11 mouse cellular contexts compared by ENCODE assay signal in the genomic region with DNA sequence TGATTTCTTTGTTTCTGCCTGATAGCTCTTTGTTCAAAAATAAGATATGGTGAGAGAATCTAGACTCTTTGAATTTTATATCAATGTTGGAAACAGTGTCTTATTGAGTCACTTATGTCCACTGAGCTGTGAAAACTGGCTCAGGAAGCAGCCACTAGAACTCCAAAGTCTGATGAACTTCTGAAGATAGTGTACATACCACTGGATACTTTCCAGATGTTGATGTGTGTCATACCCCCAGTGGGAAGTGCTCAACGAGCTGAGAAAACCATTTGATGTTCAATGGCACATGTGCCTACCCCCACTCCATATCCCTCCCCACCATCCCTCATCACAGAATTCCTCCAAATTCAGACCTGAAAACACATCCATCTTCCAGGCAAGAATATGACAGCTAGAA.
DNase-seq lines count a peak whose midpoint lies in the region; ATAC-seq and TF ChIP-seq lines count a peak whose summit lies in the region.
"Had no signal": no experiment of that assay in that cellular context is flagged by ENCODE, and none has a peak within 500 bp of the region (broad histone marks: within the 10 kb centered on the region; RNA-seq: fewer than 3 reads in every experiment).

No protein-coding gene starts in this region.

- H3K27me3 ChIP-seq in heart, embryonic 11.5 days (ENCODE audit: control insufficient read depth, insufficient read depth, low read length) = no peaks in the 10 kb centered on the region
- no peaks in the 10 kb centered on the region for H3K27me3 ChIP-seq in lung, embryonic 14.5 days (ENCODE audit: insufficient read depth, low read length)
- no peaks in the 10 kb centered on the region for H3K27me3 ChIP-seq in embryonic facial prominence, embryonic 15.5 days
- H3K27me3 ChIP-seq: liver, embryonic 12.5 days had no signal

- peak overlapping the region; percentile 64 for H3K27ac ChIP-seq in heart, embryonic 11.5 days (ENCODE audit: low read depth, low read length)
- H3K27ac ChIP-seq in lung, embryonic 14.5 days (ENCODE audit: low read depth) = peak overlapping the region; percentile 10; the same call in 1 of the 2 replicates
- H3K27ac ChIP-seq in embryonic facial prominence, embryonic 15.5 days (replicated peaks) = peak overlapping the region; percentile 40; the same call in 1 of the 2 replicates
- H3K27ac ChIP-seq in macrophage = peak overlapping the region; percentile 95

- no peak overlapping the region for H3K9ac ChIP-seq in heart, embryonic 11.5 days (ENCODE audit: low read depth, low read length)
- no peak overlapping the region for H3K9ac ChIP-seq in lung, embryonic 14.5 days
- H3K9ac ChIP-seq in embryonic facial prominence, embryonic 15.5 days = no peak overlapping the region
- H3K9ac ChIP-seq: liver, embryonic 12.5 days had no signal

- TF ChIP-seq CTCF in lung, embryonic 14.5 days (IDR thresholded peaks at IDR 0.05; ENCODE audit: low read depth) = no peak

- no peak overlapping the region for H3K4me2 ChIP-seq in heart, embryonic 11.5 days
- H3K4me2 ChIP-seq in lung, embryonic 14.5 days = no peak overlapping the region
- no peak overlapping the region for H3K4me2 ChIP-seq in embryonic facial prominence, embryonic 15.5 days (replicated peaks)
- H3K4me2 ChIP-seq: liver, embryonic 12.5 days had no signal

- peak; percentile 26; the same call in 1 of the 2 replicates for ATAC-seq in heart, embryonic 11.5 days (replicated peaks; ENCODE audit: insufficient number of reproducible peaks, low FRiP score, low TSS enrichment)
- no peak; the same call in 1 of the 2 replicates for ATAC-seq in lung, embryonic 14.5 days (ENCODE audit: insufficient read depth)
- no peak for ATAC-seq in embryonic facial prominence, embryonic 15.5 days (ENCODE audit: insufficient number of reproducible peaks, low FRiP score, low TSS enrichment, low read depth)
- ATAC-seq: liver, embryonic 12.5 days had no signal

- H3K4me1 ChIP-seq in heart, embryonic 11.5 days (ENCODE audit: control insufficient read depth, insufficient read depth, low read length) = peaks cover 8% of the 10 kb centered on the region
- 0 out of 2 replicates have a peak, but pooled peaks cover 3% of the 10 kb centered on the region for H3K4me1 ChIP-seq in lung, embryonic 14.5 days (ENCODE audit: insufficient read depth)
- peaks cover 12% of the 10 kb centered on the region; the same call in 1 of the 2 replicates for H3K4me1 ChIP-seq in embryonic facial prominence, embryonic 15.5 days
- H3K4me1 ChIP-seq: liver, embryonic 12.5 days had no signal

- DNase-seq in heart, postnatal 25 days (ENCODE audit: low spot score) = no peak
- DNase-seq in lung, embryonic 14.5 days = peak; percentile 57
- DNase-seq in lung, postnatal 14 days = no peak
- no peak for DNase-seq in thymus, adult 18-20 months
- DNase-seq in embryo, embryonic 10.5 days (ENCODE audit: low spot score) = no peak
- DNase-seq: adrenal gland, postnatal 10 days; cerebellum, adult 11-12 months had no signal

- 23% methylated on average over 1 of the region's 1 CpGs for WGBS in heart, embryonic 11.5 days (ENCODE audit: insufficient replicate concordance)
- WGBS in lung, embryonic 14.5 days = 19% methylated on average over 1 of the region's 1 CpGs
- WGBS in embryonic facial prominence, embryonic 15.5 days = 32% methylated on average over 1 of the region's 1 CpGs
- WGBS in macrophage (ENCODE audit: missing documents) = 55% methylated on average over 1 of the region's 1 CpGs

- H3K79me2 ChIP-seq in macrophage (ENCODE audit: inconsistent target) = peaks cover 59% of the 10 kb centered on the region; the same call in 1 of the 2 replicates

- no peaks in the 10 kb centered on the region for H3K9me3 ChIP-seq in heart, embryonic 11.5 days (replicated peaks; ENCODE audit: control insufficient read depth, low read length)
- no peaks in the 10 kb centered on the region for H3K9me3 ChIP-seq in lung, embryonic 14.5 days (ENCODE audit: low read depth, low read length)
- H3K9me3 ChIP-seq in embryonic facial prominence, embryonic 15.5 days (replicated peaks) = no peaks in the 10 kb centered on the region
- H3K9me3 ChIP-seq: liver, embryonic 12.5 days had no signal

- intact Hi-C loops in heart, postnatal 25 days (cut with DNase I) = loop anchor here (5.0 kb wide), 1 partner anchor 36 kb away; no protein-coding TSS in a partner anchor

- H3K36me3 ChIP-seq in heart, embryonic 11.5 days (ENCODE audit: control insufficient read depth, insufficient read depth, low read length) = peaks cover 5% of the 10 kb centered on the region
- H3K36me3 ChIP-seq in lung, embryonic 14.5 days (ENCODE audit: insufficient read depth) = peaks cover 14% of the 10 kb centered on the region; the same call in 1 of the 2 replicates
- H3K36me3 ChIP-seq in embryonic facial prominence, embryonic 15.5 days = no peaks in the 10 kb centered on the region
- H3K36me3 ChIP-seq in macrophage (ENCODE audit: inconsistent target) = peaks cover 28% of the 10 kb centered on the region; the same call in 1 of the 2 replicates

- no peak overlapping the region for H3K4me3 ChIP-seq in heart, embryonic 11.5 days (ENCODE audit: low read depth, low read length)
- no peak overlapping the region for H3K4me3 ChIP-seq in lung, embryonic 14.5 days (ENCODE audit: low read depth, low read length)
- no peak overlapping the region for H3K4me3 ChIP-seq in embryonic facial prominence, embryonic 15.5 days (replicated peaks)
- no peak overlapping the region for H3K4me3 ChIP-seq in macrophage (ENCODE audit: inconsistent target)
- H3K4me3 ChIP-seq: liver, embryonic 12.5 days had no signal

Comparison
In these comparisons a context has a peak if more than half of its experiments do, and no peak if none do; other contexts are left out.
1. H3K27ac ChIP-seq: peak in every context shown above with its lines; median percentile 95 in macrophage; 64 in heart, embryonic 11.5 days; 40 in embryonic facial prominence, embryonic 15.5 days; 10 in lung, embryonic 14.5 days.